Mouse (Mus musculus) hematopoietic stem cell, adult 5-6 weeks (primary cell): ENCODE data around the gene Pex1. TPM values are rescaled to one million over a fixed set of nuclear protein-coding genes. Genes with fewer than 3 reads are reported as not detected.
A peak's percentile ranks its signal among the peaks of the same experiment; 100 is the strongest.
"Not testable (repeated sequence)": the region's sequence is repeated elsewhere in the genome, so short reads cannot be mapped to it uniquely, and the experiment has no call there.

Experiments used
- ATAC-seq, 2 experiments: fragments of 125-278 bp in 1 of 2; replicated peaks in 1 of 2; 2 replicates each; pipeline ENCODE4 v1.8.0; 2016 to 2017; ENCODE audit warnings: inconsistent platforms in 2 of 2, mild to moderate bottlenecking in 2 of 2, moderate number of reproducible peaks in 2 of 2, low read depth in 1 of 2, moderate TSS enrichment in 1 of 2; ENCODE audit not compliant: low FRiP score in 2 of 2, poor library complexity in 2 of 2, severe bottlenecking in 2 of 2, insufficient read depth in 1 of 2, low TSS enrichment in 1 of 2
- total RNA-seq: library from RNA; stranded (forward); fragments of 172-1452, 232-1000 nt; gene quantifications from 2 replicates; pipeline ENCODE4 v1.2.3, GENCODE M21; 2017

The Pex1 gene
- 19.2 and 21.6 TPM in 2 replicates for total RNA-seq

GRCm38 (mm10) chr5:3595693-3596398 lies at the start of gene Pex1:
TSS of gene Pex1 (plus strand) at chr5:3596066.
- peak; percentile 97 to 98 for ATAC-seq

GRCm38 (mm10) chr5:3546226-3546625 lies 49.6 kb upstream of the Pex1 start:
- no peak for ATAC-seq

GRCm38 (mm10) chr5:3551481-3551880 lies 44.4 kb upstream of the Pex1 start:
- ATAC-seq, result no peak

- ATAC-seq, result no peak
Observed at GRCm38 (mm10) chr5:3554198-3554597, 41.7 kb upstream of the Pex1 start.

GRCm38 (mm10) chr5:3571266-3571665 lies 24.6 kb upstream of the Pex1 start, which contains the start of gene 1700109H08Rik:
TSS of gene 1700109H08Rik (plus strand) at chr5:3571566.
- ATAC-seq, result no peak

- ATAC-seq, result no peak
Observed at GRCm38 (mm10) chr5:3574825-3575224, 21.0 kb upstream of the Pex1 start.

GRCm38 (mm10) chr5:3577939-3578338 lies 17.9 kb upstream of the Pex1 start:
- no peak for ATAC-seq

GRCm38 (mm10) chr5:3579066-3579465 lies 16.8 kb upstream of the Pex1 start:
- ATAC-seq, result no peak

GRCm38 (mm10) chr5:3596399-3596766 lies 517 bp downstream of the Pex1 start, which contains the start of gene Rbm48:
TSS of gene Rbm48 (minus strand) at chr5:3596585.
- ATAC-seq, result peak; percentile 77 to 88

- no peak for ATAC-seq
Observed at GRCm38 (mm10) chr5:3597171-3597570, 1.3 kb downstream of the Pex1 start.

- no peak for ATAC-seq
Observed at GRCm38 (mm10) chr5:3598766-3599165, 2.9 kb downstream of the Pex1 start.

- no peak for ATAC-seq
Observed at GRCm38 (mm10) chr5:3600298-3600697, 4.4 kb downstream of the Pex1 start.

GRCm38 (mm10) chr5:3600790-3601189 lies 4.9 kb downstream of the Pex1 start:
- ATAC-seq, result no peak

GRCm38 (mm10) chr5:3607114-3607513 lies 11.2 kb downstream of the Pex1 start:
- no peak for ATAC-seq

- ATAC-seq, result no peak
Observed at GRCm38 (mm10) chr5:3609241-3609640, 13.4 kb downstream of the Pex1 start.

GRCm38 (mm10) chr5:3611835-3612234 lies 16.0 kb downstream of the Pex1 start:
- not testable (repeated sequence) for ATAC-seq

GRCm38 (mm10) chr5:3620486-3620885 lies 24.6 kb downstream of the Pex1 start:
- no peak for ATAC-seq

- no peak for ATAC-seq
Observed at GRCm38 (mm10) chr5:3630055-3630454, 34.2 kb downstream of the Pex1 start.
